Mouse (Mus musculus): ENCODE measurements around the gene Wsb2.

DNA sequence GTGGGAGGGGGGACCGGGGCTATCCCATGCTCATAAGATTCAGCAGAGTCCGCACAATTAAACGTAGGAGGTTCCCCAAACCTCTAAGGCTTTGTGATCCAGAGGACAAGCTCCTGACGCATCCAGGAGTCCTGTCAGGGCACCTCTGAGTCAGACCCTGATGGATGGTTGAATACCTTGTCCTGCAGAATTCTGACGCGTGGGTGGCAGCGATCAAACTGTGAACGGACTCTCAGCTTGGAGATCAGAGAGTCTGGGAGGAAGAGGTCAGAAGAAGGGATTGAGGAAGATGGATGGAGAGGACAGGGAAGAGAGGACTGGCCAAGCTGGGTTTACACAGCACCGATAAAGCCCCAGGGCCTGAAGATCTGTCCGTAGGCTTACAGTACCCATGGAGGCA lies 43.2 kb upstream of the Wsb2 start:
- TF ChIP-seq POLR2A (IDR thresholded peaks at IDR 0.05; ENCODE audit: low read depth, low read length) (no peak), CTCF (IDR thresholded peaks at IDR 0.05; ENCODE audit: extremely low read depth, insufficient read depth, insufficient read length, insufficient replicate concordance) (no peak)
